Mouse (Mus musculus): ENCODE measurements around the gene Slc25a29.

Slc25a29 gene

DNA sequence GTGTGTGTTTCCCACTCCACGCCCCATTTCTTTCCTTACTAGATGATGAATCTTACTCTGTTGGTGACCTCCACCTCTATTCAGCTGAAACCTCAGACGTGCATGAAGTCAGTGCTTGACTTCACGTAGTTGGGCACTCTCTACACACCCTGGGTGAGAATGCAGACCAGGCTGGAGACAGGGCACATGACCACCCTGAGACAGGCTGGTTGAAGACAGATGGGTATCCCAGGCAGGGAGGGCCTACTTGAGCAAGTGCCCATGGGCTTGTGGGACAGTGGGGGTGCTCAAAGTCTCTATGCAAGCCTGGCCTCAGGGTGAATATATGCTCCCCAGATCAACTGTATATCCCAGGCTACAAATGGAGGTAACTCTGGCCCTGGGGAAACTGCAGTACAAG, 1.3 kb downstream of the Slc25a29 start:
- DNase-seq (ENCODE audit: extremely low read depth, low read depth): no peak

DNA sequence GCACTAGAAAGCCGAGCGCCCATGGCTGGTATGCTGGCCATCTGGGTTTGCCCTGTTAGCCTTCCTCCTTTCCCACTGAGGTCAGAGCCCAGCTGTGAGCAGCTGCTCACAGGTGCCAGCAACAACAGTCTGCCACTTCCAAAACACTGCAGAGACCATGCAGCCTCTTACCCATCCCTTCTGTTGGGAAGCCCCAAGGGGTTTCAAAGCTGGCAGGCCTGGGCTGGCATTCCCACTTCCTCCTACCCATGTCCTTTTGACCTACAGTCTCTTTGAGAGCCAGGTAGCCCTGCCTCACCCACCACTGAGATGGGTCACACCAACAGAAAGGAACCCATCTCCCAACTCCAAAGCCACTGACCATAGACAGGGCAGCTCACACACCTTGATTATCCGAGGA, 2.3 kb downstream of the Slc25a29 start:
- no peak for DNase-seq (ENCODE audit: extremely low read depth, low read depth)

DNA sequence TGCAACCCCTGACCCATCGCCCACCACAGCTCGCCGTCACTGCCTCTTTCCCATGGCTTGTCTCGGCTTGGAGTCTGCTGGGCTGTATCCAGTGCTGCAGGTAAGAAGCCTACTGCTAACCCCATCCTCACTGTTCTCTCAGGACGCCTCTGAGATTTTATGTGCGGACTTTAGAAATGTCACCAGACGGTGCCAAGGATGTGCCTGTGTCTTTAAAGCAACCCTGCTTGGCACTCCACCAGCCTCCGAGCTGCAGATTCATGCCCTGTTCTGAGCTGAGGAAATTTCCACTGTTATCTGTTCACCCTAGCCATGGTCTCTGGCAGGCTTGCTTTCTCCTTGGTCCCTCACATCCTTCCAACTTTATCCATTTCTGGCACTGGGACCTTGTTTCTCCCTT, 2.8 kb downstream of the Slc25a29 start:
- DNase-seq (ENCODE audit: extremely low read depth, low read depth): no peak

DNA sequence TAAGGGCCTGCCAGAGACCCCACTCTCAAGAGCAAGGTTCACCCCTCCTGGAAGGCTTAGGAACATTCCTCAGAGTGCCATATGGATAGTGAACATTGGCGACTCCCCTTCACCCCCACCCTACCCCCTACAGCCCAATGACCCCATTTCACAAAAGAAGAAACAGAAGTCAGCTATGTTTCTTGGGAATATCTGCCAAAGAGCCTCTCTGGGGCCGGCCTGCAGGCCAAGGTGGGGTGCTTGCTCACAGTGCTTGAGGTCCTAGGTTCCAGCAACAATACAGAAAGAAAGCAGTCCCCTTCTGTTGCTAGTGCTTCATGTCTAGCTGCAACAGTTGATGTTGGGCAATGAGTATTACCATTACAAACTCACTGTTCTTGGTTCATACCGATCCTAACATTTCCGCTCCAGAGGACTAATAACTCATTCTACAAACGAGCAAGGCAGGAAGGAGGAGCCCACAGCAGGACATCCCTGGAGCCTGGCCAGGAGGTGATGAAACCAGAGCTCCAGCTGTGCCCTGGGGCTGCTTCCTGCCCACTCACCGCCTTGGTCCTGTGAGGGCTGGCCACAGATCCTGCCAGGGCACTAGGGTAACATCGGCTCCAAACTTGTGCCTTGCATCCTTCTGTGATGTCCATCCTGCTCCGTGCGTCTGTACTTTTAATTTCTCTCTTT, 3.6 kb downstream of the Slc25a29 start:
- no peak for DNase-seq (ENCODE audit: extremely low read depth, low read depth)

DNA sequence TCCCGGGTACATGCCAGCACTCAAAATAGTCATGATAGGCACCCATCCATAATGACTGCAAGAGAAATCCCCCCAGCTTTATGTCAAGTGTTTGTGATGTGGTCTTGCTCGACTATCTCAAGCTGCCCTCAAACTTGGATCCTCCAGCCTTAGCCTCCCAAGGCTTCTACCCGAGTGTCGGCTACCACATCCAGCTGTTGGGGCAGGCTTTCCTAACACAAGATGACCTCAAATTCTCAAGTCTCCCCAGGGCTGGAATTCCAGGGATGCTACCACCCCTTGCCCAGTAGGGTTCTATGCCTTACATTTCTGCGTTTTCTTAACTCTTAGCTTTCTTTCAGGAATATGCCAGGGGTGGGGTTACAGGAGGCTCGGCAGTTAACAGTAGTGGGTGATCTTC, 5.3 kb downstream of the Slc25a29 start:
- DNase-seq (ENCODE audit: extremely low read depth, low read depth): no peak

DNA sequence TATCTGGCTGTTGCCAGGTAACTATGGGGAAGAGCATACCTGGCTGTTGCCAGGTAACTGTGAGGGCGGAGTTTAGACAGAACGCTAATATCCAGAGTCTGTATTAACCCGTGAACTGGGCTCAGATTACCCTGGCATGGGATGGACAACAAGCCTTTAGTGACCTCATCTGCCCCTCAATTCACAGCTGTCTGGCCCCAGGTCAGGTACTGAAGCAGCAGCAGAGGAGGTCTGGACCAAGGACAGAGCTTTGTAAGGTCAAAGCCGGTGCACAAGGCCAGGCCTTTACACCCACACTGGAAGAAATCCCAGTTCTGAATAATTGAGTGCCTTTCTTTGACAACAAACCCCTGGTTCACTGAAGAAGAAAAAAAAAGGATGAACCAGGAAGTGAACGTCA, 6.0 kb downstream of the Slc25a29 start:
- DNase-seq (ENCODE audit: extremely low read depth, low read depth): no peak

DNA sequence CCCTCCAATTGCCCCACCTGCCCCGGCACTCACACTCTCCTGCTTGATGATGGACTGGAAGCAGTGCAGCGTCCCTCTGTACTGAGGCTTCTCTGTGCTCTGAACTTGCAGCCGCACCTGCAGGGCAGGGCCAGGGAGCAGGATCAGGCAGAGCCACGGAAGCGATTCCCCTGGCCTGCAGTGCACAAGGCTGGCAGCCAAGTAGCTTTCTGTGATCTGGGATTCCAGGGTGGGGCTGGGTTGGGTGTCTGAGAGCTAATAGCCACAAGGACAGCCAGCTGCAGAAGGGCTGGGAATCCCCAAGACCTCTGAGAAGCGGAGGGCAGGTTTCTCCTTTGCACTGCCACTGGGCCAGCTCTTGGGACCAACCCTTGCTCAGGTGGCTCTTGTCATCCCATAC, 8.0 kb downstream of the Slc25a29 start:
- no peak for DNase-seq (ENCODE audit: extremely low read depth, low read depth)

DNA sequence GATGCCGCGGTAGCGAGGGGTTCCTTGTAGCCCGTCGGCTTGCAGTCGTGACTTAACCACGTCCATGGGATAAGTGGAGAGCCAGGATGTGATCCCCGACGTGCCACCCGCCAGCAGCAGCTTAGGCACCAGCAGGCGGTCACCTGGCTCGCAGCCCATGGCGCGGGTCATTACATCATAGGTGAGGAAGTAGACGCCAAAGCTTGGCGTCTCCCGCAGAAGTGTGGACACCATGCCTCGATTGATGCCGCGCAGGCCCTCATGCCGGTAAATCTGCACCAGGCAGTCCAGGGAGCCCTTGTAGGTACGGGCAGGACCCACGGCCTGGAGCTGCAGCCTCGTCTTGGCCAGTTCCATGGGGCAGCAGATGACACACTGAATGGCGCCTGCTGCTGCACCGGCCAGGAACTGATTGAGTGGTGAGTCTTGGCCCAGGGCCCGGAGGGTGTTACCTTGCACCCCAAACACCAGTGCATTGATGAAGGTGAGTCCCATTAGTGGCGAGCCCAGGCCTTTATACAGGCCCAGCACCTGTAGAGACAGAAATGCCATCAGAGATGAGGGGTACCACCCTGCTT, 8.6 kb downstream of the Slc25a29 start:
- no peak for DNase-seq (ENCODE audit: extremely low read depth, low read depth)

DNA sequence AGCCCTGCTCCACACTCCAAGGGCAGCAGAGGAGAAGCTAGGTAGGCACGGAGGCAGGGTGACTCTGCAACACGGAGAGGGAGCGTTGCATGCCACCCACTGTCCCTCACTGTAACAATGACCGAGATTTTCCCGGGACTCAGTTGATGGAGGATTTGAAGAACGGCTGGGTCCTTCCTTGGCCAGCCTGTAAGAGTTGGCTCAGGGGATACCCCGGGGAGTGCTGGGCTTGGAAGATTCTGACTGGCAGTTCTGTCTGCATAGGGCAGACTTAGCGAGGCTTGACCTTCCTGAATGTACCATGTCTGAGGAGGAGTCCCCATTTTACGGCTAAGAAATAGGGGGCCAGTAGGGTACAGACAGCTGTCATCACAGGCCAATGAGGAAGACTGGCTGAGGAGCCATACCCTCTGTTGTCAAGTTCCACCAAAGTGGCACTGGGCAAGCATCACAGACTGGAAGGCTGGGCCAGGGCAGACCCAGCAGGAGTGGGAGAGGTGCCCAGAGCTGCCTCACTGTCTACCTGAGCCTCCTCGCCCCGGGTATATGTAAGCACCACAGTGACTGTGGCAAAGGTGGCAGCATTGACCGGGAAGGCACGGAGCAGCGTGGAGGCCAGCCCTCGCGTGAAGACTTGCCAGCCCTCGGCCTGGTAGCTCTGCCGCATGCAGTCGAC, 9.3 kb downstream of the Slc25a29 start:
- no peak for DNase-seq (ENCODE audit: extremely low read depth, low read depth)

DNA sequence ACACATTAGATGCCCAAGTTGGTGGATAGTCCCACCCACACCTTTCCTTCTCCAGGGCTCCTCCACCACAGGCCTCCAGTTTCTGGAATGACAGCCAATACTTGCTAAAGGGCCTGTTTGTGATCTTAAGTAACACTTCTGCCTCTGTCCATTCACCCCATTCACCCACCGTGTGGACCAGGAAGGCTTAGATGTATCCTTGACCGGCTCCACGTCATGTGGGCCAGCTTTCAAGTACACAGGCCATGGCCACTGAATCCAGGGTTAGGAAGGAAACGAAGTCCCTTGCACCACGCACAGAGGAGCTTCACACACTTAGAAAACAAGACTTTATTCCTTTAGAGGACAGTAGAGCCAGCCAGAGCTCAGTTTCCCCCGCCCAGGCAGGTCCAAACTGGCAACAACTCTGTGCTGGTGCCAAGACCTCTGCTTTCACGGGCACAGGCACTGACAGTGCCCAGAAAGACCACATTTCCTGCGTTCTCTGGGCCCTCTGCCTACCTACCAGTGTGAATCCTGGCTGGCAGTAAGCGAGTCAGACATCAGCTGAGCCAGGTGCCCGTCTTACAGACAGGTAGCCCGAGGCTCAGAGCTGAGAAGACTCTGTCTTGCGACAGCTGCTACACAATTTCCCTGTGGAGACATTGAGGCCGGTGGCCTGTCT, 10.0 kb downstream of the Slc25a29 start:
- DNase-seq (ENCODE audit: extremely low read depth, low read depth): no peak

DNA sequence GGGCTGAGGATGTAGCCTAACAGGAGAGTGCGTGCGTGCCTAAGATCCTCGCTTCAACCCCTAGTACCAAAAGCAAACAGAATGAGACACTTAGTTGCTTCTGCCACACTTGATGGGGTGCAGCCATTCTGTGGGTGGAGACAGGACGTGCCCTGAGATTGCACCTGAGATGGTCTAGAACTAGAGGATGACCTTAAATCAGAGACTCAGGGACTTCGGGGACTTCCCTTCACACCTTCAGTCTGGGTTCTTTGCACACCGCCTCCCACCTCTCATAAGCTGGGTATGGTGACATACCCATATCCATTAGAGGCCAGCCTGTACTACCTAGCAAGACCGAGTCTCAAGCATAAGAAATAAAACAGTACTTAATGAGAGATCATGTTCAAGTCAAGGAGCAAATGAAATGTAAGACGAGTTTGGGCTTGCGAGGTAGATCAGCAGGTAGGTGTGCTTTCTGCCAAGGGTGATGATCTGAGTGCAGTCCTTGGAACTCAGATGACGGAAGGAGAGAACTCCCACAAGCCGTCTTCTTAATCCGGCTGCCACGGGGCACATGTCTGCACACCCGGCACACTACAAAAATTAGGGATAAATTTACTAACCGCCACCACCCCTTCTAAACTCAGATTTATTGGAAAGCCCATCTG, 11.3 kb downstream of the Slc25a29 start:
- no peak for DNase-seq (ENCODE audit: extremely low read depth, low read depth)

DNA sequence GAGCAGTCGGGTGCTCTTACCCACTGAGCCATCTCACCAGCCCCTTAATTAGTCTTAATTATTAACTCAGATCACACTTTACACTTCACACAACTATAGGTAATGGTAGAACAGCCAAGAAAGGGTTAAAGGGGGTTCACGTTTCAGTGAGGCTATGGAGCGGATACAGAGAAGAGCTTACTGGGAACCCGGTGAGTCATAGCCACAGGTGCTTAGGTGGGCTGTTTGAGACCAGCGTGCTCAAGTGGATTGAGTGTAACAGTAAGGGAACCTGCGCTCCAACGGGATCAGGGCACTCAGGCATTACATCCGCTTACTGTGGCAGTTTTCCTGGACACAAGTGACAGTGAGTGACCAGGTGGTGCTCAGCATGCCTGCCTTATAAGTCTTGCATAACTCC, 12.6 kb downstream of the Slc25a29 start:
- no peak for DNase-seq (ENCODE audit: extremely low read depth, low read depth)

DNA sequence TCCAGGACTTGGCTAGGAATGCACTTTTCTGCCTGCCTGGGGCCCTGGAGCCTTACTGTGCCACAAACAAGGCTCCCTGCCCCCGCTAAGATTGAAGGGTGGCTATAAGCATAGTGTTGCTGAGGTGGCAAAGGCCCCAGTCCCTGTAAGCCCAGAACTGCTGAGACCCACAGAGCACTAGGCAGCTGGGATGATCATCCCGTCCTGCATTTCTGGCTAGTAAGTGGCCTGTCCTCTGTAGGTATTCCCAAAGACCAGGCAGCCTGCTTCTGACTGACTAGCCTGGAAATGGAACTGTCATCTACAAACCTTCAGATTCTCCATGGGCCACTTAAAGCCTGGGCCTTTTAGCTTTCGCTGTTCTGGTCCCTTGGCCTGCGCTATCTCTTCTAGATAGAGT, 15.2 kb downstream of the Slc25a29 start:
- DNase-seq (ENCODE audit: extremely low read depth, low read depth): no peak

DNA sequence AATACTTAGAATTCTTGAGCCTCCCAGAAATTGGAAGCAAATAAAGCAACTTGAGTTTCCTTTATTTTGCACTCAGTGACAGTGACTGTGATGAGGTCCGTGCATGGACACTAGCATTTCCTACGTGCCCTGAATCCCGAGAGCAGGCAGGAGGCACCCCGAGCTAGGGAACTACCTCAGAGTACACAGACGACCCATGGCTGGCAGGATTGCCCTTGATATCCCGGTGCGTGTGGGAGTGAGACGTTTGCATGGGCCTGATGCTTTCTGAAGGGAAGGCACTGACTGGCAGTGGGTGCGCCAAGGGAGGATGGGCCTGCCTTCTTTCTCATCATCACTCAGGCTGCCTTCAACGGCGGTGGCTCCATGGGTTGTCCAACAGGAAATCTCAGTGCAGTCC, 19.1 kb downstream of the Slc25a29 start:
- DNase-seq (ENCODE audit: extremely low read depth, low read depth): no peak

DNA sequence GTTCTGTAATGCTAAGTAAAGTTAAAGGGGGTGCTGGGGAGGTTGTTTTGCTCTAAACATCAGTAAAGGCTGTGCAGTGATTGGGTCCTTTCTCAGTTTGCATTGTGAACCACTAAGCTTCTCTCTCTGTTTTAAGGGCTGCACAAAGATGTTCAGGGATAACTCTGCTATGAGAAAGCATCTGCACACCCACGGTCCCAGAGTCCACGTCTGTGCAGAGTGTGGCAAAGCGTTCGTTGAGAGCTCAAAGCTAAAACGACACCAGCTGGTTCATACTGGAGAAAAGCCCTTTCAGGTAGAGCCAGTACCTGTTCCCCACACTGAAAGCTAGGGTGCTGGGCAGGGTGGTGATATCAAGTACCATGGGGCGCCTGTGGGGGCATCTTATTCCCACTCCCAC, 21.2 kb downstream of the Slc25a29 start:
- DNase-seq (ENCODE audit: extremely low read depth, low read depth): no peak

DNA sequence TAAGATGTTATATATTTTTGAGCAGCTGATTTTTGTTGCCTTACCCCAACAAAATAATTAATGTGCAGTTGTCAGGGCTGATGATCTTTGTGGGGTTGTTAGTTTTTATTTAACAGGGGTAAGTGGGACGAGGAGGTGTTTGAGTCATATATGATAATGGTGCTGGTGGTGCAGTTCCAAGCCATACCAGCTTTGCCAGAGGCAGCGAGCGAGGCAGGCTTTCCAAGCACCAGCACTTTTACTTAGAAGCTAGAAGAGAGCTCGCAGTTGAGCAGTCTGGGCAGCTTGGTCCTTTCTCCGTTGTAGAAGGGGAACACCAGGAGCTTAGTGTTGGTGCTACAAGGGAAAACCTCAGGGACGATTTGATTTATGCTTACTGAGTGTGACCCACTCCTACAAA, 23.2 kb downstream of the Slc25a29 start:
- DNase-seq (ENCODE audit: extremely low read depth, low read depth): no peak

DNA sequence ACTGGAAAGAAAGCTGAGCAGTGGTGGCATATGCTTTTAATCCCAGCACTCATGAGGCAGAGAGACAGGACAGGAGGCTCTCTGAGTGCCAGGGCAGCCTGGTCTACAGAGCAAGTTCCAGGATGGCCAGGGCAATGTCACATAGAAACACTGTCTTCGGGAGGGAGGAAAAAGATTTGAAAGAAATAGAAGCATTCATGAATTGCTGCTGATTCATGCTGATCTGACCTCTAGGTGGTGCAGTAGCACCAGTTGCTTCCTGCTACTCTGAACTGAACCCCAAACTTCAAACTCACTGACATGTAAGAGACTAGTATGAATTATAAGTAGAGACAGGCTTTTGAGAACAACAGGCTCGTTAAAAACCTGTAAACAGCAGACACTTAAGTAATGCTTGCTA, 24.6 kb downstream of the Slc25a29 start:
- DNase-seq (ENCODE audit: extremely low read depth, low read depth): peak; percentile 33

DNA sequence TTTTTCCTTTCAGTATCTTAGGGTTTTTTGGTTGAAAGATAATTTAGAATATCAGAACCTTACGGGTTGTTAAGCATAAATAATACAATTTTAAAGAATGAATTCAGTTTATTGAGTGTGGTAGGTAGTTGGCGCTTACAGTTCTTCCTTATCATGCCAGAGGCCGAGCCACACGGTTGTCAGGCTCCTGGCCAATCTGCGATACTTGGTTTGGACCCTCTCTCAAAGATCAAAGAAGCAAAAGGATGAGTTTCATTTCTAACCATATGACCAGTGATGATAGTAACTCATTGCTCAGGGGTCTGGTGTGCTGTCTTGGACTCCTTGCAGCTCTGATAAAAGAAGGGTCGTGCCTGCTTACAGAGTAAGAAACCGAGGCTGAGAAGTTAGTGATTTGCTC, 25.4 kb downstream of the Slc25a29 start:
- DNase-seq (ENCODE audit: extremely low read depth, low read depth): no peak

DNA sequence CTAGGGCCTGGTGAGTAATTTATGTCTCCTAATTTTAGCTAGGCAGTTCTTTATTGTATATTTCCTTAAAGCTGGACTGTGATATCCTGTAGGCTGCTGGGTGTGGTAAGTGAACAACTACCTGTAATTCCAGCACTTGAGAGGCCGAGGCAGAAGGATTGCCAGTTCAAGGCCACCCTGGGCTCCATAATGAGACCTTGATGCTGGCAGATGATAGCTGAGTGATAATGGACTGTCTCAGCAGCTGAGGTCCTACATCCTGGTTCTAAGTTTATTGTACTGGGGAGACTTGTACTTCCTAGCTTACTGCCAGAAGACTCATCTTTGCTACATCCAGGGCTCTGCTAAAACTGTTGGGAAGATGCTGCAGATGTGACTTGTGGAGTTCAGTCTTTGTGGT, 25.9 kb downstream of the Slc25a29 start:
- DNase-seq (ENCODE audit: extremely low read depth, low read depth): no peak

DNA sequence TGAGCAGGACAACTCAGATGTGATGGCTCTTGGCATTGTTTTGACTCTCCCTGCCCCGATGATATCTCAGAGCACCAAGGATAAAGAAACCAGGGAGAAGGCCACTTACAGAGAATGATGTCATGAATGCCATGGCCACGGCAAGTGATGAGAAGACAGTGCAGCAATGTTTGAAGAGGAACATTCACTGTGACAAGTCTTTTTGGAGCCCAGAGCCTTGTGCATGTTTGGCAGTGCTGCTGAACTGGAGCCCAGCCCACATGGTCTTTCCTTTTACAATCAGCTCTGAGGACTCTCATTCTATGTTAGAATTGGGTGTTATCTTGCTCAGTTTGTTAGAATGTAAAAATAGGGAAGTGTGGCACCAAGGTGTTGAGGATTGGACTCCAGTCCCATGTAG, 27.2 kb downstream of the Slc25a29 start:
- DNase-seq (ENCODE audit: extremely low read depth, low read depth): peak; percentile 33

DNA sequence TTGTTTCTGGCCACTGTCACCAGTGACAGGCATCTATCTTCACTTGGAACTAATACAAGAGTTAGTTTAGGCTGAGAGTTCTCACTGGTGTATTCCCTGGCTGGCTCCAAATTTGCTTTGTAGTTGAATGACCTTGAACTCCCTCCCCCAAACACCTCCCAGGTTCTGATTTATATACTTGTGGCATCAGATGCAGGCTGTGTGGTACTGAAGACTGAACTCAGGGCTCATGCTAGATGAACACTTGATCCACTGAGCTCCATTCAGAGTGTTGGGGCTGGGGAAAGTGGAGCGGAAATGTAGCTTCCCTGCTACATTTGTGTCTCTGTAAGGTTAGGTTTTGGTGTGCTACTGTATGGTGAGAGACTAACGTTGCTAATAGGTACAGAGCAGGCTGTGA, 31.3 kb downstream of the Slc25a29 start:
- no peak for DNase-seq (ENCODE audit: extremely low read depth, low read depth)

DNA sequence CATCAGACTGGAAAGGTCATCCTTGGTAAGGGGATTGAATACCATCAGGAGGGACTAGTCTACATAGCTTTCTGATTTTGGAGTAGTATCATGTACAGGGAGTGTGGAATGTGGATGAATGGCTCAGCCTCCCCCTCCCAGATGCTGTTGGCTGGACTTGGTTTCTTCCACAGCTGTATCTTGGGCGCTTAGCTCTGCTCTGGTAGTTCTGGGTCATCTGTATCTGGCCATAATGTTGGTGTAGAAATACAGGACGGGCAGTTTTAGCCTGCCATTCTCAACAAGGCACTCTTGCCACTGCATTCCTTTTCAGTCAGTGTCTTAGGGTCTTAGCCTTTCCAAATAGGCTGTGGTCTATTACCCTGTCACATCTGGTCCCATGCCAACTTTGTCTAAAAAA, 34.1 kb downstream of the Slc25a29 start:
- DNase-seq (ENCODE audit: extremely low read depth, low read depth): no peak
